Mouse (Mus musculus): ENCODE results near the gene Olfr552. TPM values are rescaled to one million over a fixed set of nuclear protein-coding genes. Genes with fewer than 3 reads are reported as not detected.
"Not testable (repeated sequence)": the region's sequence is repeated elsewhere in the genome, so short reads cannot be mapped to it uniquely, and the experiment has no call there.

Olfr552 gene
- polyA plus RNA-seq, 1 experiment from 2014 or later = not detected

DNA sequence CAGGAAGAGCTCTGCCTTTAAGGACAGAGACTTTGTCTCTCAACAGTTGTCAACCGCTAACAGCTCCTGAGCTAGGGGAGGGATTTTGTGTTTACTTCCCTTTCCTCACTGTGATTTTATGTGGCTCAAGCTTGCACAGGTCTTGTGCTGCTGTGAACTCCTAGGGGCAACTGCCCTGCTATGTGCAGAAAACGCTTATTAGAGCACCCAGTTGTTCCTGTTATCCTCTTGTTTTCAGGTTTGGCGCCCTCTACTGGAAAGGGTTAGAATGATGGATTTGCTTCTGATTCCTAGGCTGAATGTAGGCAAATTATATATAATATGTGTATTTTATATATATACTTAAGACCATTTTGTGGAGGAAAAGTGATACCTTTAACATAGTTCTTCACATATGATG, 39.1 kb downstream of the Olfr552 start:
- no peaks in the 10 kb centered on the region for H3K36me3 ChIP-seq
- H3K4me1 ChIP-seq (replicated peaks) = no peaks in the 10 kb centered on the region
- no peak overlapping the region for H3K27ac ChIP-seq
- no peaks in the 10 kb centered on the region for H3K27me3 ChIP-seq (ENCODE audit: insufficient read depth, poor library complexity, severe bottlenecking)
- no peaks in the 10 kb centered on the region for H3K9me3 ChIP-seq
- DNase-seq (ENCODE audit: low spot score) = no peak
- no peak overlapping the region for H3K4me3 ChIP-seq
- 35% methylated on average over 3 of the region's 3 CpGs for WGBS

GRCm38 (mm10) chr7:102638132-102638531, 40.6 kb downstream of the Olfr552 start, which contains the start of gene Olfr554:
TSS of gene Olfr554 (plus strand) at chr7:102638432.
- DNase-seq (ENCODE audit: low spot score) = no peak
- Histone ChIP-seq H3K36me3 (no peaks in the 10 kb centered on the region), H3K4me1 (replicated peaks) (no peaks in the 10 kb centered on the region), H3K27me3 (ENCODE audit: insufficient read depth, poor library complexity, severe bottlenecking) (no peaks in the 10 kb centered on the region), H3K27ac (no peak within 1 kb of the TSS), H3K4me3 (no peak within 1 kb of the TSS), H3K9me3 (no peaks in the 10 kb centered on the region)
- WGBS = 83% methylated on average over 1 of the region's 1 CpGs

- not testable (repeated sequence) for H3K4me3 ChIP-seq; H3K4me1 ChIP-seq (replicated peaks); H3K27me3 ChIP-seq (ENCODE audit: insufficient read depth, poor library complexity, severe bottlenecking); DNase-seq (ENCODE audit: low spot score); H3K27ac ChIP-seq; H3K9me3 ChIP-seq; H3K36me3 ChIP-seq
- 92% methylated on average over 4 of the region's 4 CpGs for WGBS
Observed at GRCm38 (mm10) chr7:102644945-102645344, 47.4 kb downstream of the Olfr552 start.

Other genes starting within 250 kb of the Olfr552 start
- gene Rrm1, start 156.1 kb upstream of the Olfr552 start, polyA plus RNA-seq (2016; fragmentation: Nextera tagmentation; extraction: Ambion mirVana) = 213 and 259 TPM in 2 replicates
- gene Olfr543, start 116.1 kb upstream of the Olfr552 start, polyA plus RNA-seq (2016; fragmentation: Nextera tagmentation; extraction: Ambion mirVana) = 0.40 and 0.67 TPM in 2 replicates
- 0.06 and 0.10 TPM in 2 replicates for gene Olfr544, start 109.5 kb upstream of the Olfr552 start, polyA plus RNA-seq (2016; fragmentation: Nextera tagmentation; extraction: Ambion mirVana)
- 0.11 and 0.29 TPM in 2 replicates for gene Olfr545, start 98.2 kb upstream of the Olfr552 start, polyA plus RNA-seq (2016; fragmentation: Nextera tagmentation; extraction: Ambion mirVana)
- gene Olfr547, start 63.0 kb upstream of the Olfr552 start, polyA plus RNA-seq (2016; fragmentation: Nextera tagmentation; extraction: Ambion mirVana) = not detected in 2 replicates
- not detected in 2 replicates for gene Olfr548-ps1, start 56.9 kb upstream of the Olfr552 start, polyA plus RNA-seq (2016; fragmentation: Nextera tagmentation; extraction: Ambion mirVana)
- gene Olfr549, start 47.9 kb upstream of the Olfr552 start, polyA plus RNA-seq (2016; fragmentation: Nextera tagmentation; extraction: Ambion mirVana) = not detected in 2 replicates
- gene Trim21, start 32.3 kb upstream of the Olfr552 start, polyA plus RNA-seq (2016; fragmentation: Nextera tagmentation; extraction: Ambion mirVana) = 0.37 and 0.42 TPM in 2 replicates
- gene Olfr550, start 26.3 kb upstream of the Olfr552 start, polyA plus RNA-seq (2016; fragmentation: Nextera tagmentation; extraction: Ambion mirVana) = not detected in 2 replicates
- not detected in 2 replicates for gene Olfr551, start 5.9 kb upstream of the Olfr552 start, polyA plus RNA-seq (2016; fragmentation: Nextera tagmentation; extraction: Ambion mirVana)
- not detected in 2 replicates for gene Olfr553, start 20.4 kb downstream of the Olfr552 start, polyA plus RNA-seq (2016; fragmentation: Nextera tagmentation; extraction: Ambion mirVana)
- gene Olfr554, start 40.7 kb downstream of the Olfr552 start, polyA plus RNA-seq (2016; fragmentation: Nextera tagmentation; extraction: Ambion mirVana) = not detected in 2 replicates
- gene Olfr555, start 61.1 kb downstream of the Olfr552 start, polyA plus RNA-seq (2016; fragmentation: Nextera tagmentation; extraction: Ambion mirVana) = not detected in 2 replicates
- not detected in 2 replicates for gene Olfr556, start 67.1 kb downstream of the Olfr552 start, polyA plus RNA-seq (2016; fragmentation: Nextera tagmentation; extraction: Ambion mirVana)
- 9.6 and 9.9 TPM in 2 replicates for gene Trim68, start 89.6 kb downstream of the Olfr552 start, polyA plus RNA-seq (2016; fragmentation: Nextera tagmentation; extraction: Ambion mirVana)
- gene Olfr557, start 98.1 kb downstream of the Olfr552 start, polyA plus RNA-seq (2016; fragmentation: Nextera tagmentation; extraction: Ambion mirVana) = not detected in 2 replicates
- 0.06 and 0.10 TPM in 2 replicates for gene Olfr558, start 104.4 kb downstream of the Olfr552 start, polyA plus RNA-seq (2016; fragmentation: Nextera tagmentation; extraction: Ambion mirVana)
- gene Olfr33, start 121.3 kb downstream of the Olfr552 start, polyA plus RNA-seq (2016; fragmentation: Nextera tagmentation; extraction: Ambion mirVana) = not detected in 2 replicates
- gene Olfr559, start 129.7 kb downstream of the Olfr552 start, polyA plus RNA-seq (2016; fragmentation: Nextera tagmentation; extraction: Ambion mirVana) = not detected in 2 replicates
- gene Olfr560, start 161.6 kb downstream of the Olfr552 start, polyA plus RNA-seq (2016; fragmentation: Nextera tagmentation; extraction: Ambion mirVana) = not detected in 2 replicates
- gene Olfr78, start 161.7 kb downstream of the Olfr552 start, polyA plus RNA-seq (2016; fragmentation: Nextera tagmentation; extraction: Ambion mirVana) = 0.07 TPM in 1 of 2 replicates, not detected in the other
- gene Olfr561, start 173.5 kb downstream of the Olfr552 start, polyA plus RNA-seq (2016; fragmentation: Nextera tagmentation; extraction: Ambion mirVana) = 0.24 TPM in 1 of 2 replicates, not detected in the other
- not detected in 2 replicates for gene Olfr564, start 205.7 kb downstream of the Olfr552 start, polyA plus RNA-seq (2016; fragmentation: Nextera tagmentation; extraction: Ambion mirVana)

All from hindbrain, embryonic 10.5 days (tissue).